29 mouse cellular contexts compared by ENCODE assay signal in the genomic region with DNA sequence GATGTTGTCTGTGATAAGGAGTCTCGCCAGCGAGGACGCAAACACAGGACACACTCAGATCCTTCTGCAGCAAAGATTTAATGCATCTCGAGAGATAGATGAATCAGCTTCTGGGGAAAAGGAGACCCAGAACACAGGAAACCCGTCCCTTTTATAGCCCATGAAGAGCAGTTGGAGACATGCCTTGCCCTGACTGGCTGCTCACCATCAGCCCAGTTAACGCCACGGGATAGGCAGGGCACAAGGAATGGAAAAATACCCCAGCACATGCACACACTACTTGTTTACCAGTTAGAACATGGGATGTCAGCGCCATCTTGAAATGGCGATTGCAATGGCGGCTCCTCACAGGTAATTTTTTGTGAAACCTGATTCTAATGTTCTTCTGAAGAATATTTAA. TPM values are rescaled to one million over a fixed set of nuclear protein-coding genes. Genes with fewer than 3 reads are reported as not detected.
DNase-seq lines count a peak whose midpoint lies in the region; ATAC-seq and TF ChIP-seq lines count a peak whose summit lies in the region.
"Had no signal": no experiment of that assay in that cellular context is flagged by ENCODE, and none has a peak within 500 bp of the region (broad histone marks: within the 10 kb centered on the region; RNA-seq: fewer than 3 reads in every experiment).

No protein-coding gene starts in this region.

- no peaks in the 10 kb centered on the region for H3K27me3 ChIP-seq in liver, embryonic 12.5 days (replicated peaks)
- H3K27me3 ChIP-seq in liver, postnatal 0 days (ENCODE audit: insufficient read depth, low read length), result no peaks in the 10 kb centered on the region
- no peaks in the 10 kb centered on the region for H3K27me3 ChIP-seq in kidney, adult 2 months (replicated peaks; ENCODE audit: control insufficient read depth, insufficient read depth, low read length)
- H3K27me3 ChIP-seq: embryonic facial prominence, embryonic 15.5 days; heart, embryonic 12.5 days had no signal

- no peaks in the 10 kb centered on the region for H3K4me1 ChIP-seq in liver, embryonic 12.5 days
- H3K4me1 ChIP-seq in liver, postnatal 0 days (ENCODE audit: insufficient read depth), result no peaks in the 10 kb centered on the region
- no peaks in the 10 kb centered on the region for H3K4me1 ChIP-seq in kidney, adult 2 months (ENCODE audit: control insufficient read depth, insufficient read depth, low read length)
- H3K4me1 ChIP-seq: embryonic facial prominence, embryonic 15.5 days; forebrain, embryonic 10.5 days; heart, embryonic 12.5 days; hindbrain, embryonic 10.5 days had no signal

- WGBS in liver, embryonic 12.5 days (ENCODE audit: insufficient replicate concordance), result 69% methylated on average over 10 of the region's 10 CpGs
- 79% methylated on average over 10 of the region's 10 CpGs for WGBS in liver, postnatal 0 days (ENCODE audit: insufficient replicate concordance)
- WGBS in kidney, adult 2 months, result 88% methylated on average over 10 of the region's 10 CpGs

- H3K27ac ChIP-seq in liver, embryonic 12.5 days, result no peak overlapping the region
- H3K27ac ChIP-seq in liver, postnatal 0 days (ENCODE audit: low read depth), result 0 out of 2 replicates have a peak overlapping the region, but pooled peaks have one; percentile 22
- no peak overlapping the region for H3K27ac ChIP-seq in kidney, adult 2 months (ENCODE audit: insufficient read depth, low read depth, low read length)
- H3K27ac ChIP-seq: embryonic facial prominence, embryonic 15.5 days; forebrain, embryonic 10.5 days; heart, adult 2 months; hindbrain, embryonic 10.5 days; hindbrain, embryonic 14.5 days had no signal

- DNase-seq in liver, result no peak
- peak; percentile 81 for DNase-seq in 416B (ENCODE audit: low read depth)
- peak; percentile 68 for DNase-seq in MEL-GATA-1-ER (ENCODE audit: extremely low read depth, low read depth)
- DNase-seq in liver, postnatal 0 days, result no peak
- no peak for DNase-seq in kidney, postnatal 14 days
- DNase-seq in kidney, adult 2 months, result no peak
- DNase-seq: adrenal gland, postnatal 14 days; cerebellum, adult 2 months; cerebellum, postnatal 14 days; embryo, embryonic 11 days; gastrocnemius, postnatal 10 days had no signal

- TF ChIP-seq CTCF in liver, postnatal 0 days (IDR thresholded peaks at IDR 0.05; ENCODE audit: low read depth), result no peak
- TF ChIP-seq CTCF in kidney, adult 2 months (conservative IDR thresholded peaks at IDR 0.05; ENCODE audit: insufficient read depth, insufficient read length, low read depth, low read length), result no peak

- peak overlapping the region; percentile 37 for H3K4me3 ChIP-seq in liver, embryonic 12.5 days
- no peak overlapping the region for H3K4me3 ChIP-seq in liver, postnatal 0 days (ENCODE audit: low read depth, low read length)
- no peak overlapping the region for H3K4me3 ChIP-seq in kidney, adult 2 months (ENCODE audit: insufficient read depth, low read depth, low read length)
- H3K4me3 ChIP-seq: embryonic facial prominence, embryonic 15.5 days; forebrain, embryonic 10.5 days; heart, adult 2 months; heart, embryonic 12.5 days; hindbrain, embryonic 10.5 days had no signal

- peaks cover 37% of the 10 kb centered on the region for H3K9me3 ChIP-seq in liver, embryonic 12.5 days (replicated peaks)
- peaks cover 27% of the 10 kb centered on the region for H3K9me3 ChIP-seq in liver, postnatal 0 days (ENCODE audit: low read length)

- TF ChIP-seq EP300 in liver, postnatal 0 days (IDR thresholded peaks at IDR 0.05; ENCODE audit: low read depth), result no peak

- H3K9ac ChIP-seq in liver, embryonic 12.5 days, result no peak overlapping the region
- H3K9ac ChIP-seq in liver, postnatal 0 days (replicated peaks), result no peak overlapping the region
- H3K9ac ChIP-seq: embryonic facial prominence, embryonic 15.5 days; heart, embryonic 12.5 days; hindbrain, embryonic 14.5 days had no signal

- no peak for TF ChIP-seq POLR2A in kidney, adult 2 months (IDR thresholded peaks at IDR 0.05; ENCODE audit: low read depth, low read length)

- peak overlapping the region; percentile 38 for H3K4me2 ChIP-seq in liver, embryonic 12.5 days
- H3K4me2 ChIP-seq in liver, postnatal 0 days (ENCODE audit: low read depth, low read length), result no peak overlapping the region
- H3K4me2 ChIP-seq: embryonic facial prominence, embryonic 15.5 days; heart, embryonic 12.5 days; hindbrain, embryonic 14.5 days had no signal

- ATAC-seq in liver, embryonic 12.5 days, result no peak
- no peak for ATAC-seq in liver, postnatal 0 days
- ATAC-seq in monocyte, adult 5-6 weeks (replicated peaks; ENCODE audit: insufficient number of reproducible peaks, low FRiP score, low TSS enrichment, poor library complexity, severe bottlenecking), result no peak
- ATAC-seq: forebrain, embryonic 14.5 days had no signal

- no peaks in the 10 kb centered on the region for H3K36me3 ChIP-seq in liver, embryonic 12.5 days
- H3K36me3 ChIP-seq in liver, postnatal 0 days (replicated peaks; ENCODE audit: insufficient read depth, low read length), result no peaks in the 10 kb centered on the region
- H3K36me3 ChIP-seq in kidney, adult 2 months (ENCODE audit: control insufficient read depth, insufficient read depth, low read length), result no peaks in the 10 kb centered on the region
- H3K36me3 ChIP-seq: embryonic facial prominence, embryonic 15.5 days; forebrain, embryonic 10.5 days; heart, embryonic 12.5 days; hindbrain, embryonic 10.5 days had no signal

RNA-seq across cellular contexts. Expression of gene Gm9268, which starts 37.8 kb away (rescaled TPM):
- polyA plus RNA-seq in liver, embryonic 12.5 days (2016; fragmentation: Nextera tagmentation; extraction: Ambion mirVana), result not detected in 2 replicates
- polyA plus RNA-seq in liver, postnatal 0 days (2015; fragmentation: Nextera tagmentation; extraction: Ambion mirVana), result not detected in 2 replicates
- polyA plus RNA-seq in kidney, adult 2 months (2012; rRNA removed), result not detected in 2 replicates
- total RNA-seq in monocyte, adult 5-6 weeks (2017), result not detected in 3 replicates
- total RNA-seq: adrenal gland, adult 18-20 months; adrenal gland, postnatal 14 days; common myeloid progenitor, adult 5-6 weeks; ES-E14; gastrocnemius, postnatal 10 days; gastrocnemius, postnatal 4 days; heart, adult 2 months; heart, postnatal 25 days had no signal
- polyA plus RNA-seq: activated CD4-positive, CD25-positive, alpha-beta regulatory T cell, adult 4 months; cerebellum, adult 2 months; embryonic facial prominence, embryonic 11.5 days; embryonic facial prominence, embryonic 15.5 days; erythroblast, embryonic 14.5 days; forebrain, embryonic 10.5 days; forebrain, embryonic 14.5 days; heart, adult 2 months; heart, embryonic 12.5 days; heart, embryonic 16.5 days; hindbrain, embryonic 10.5 days; hindbrain, embryonic 14.5 days had no signal

RNA-seq across cellular contexts. Expression of gene Vmn2r63, which starts 47.1 kb away (rescaled TPM):
- polyA plus RNA-seq in liver, embryonic 12.5 days (2016; fragmentation: Nextera tagmentation; extraction: Ambion mirVana), result not detected in 2 replicates
- not detected in 2 replicates for polyA plus RNA-seq in liver, postnatal 0 days (2015; fragmentation: Nextera tagmentation; extraction: Ambion mirVana)
- polyA plus RNA-seq in kidney, adult 2 months (2012; rRNA removed), result not detected in 2 replicates
- not detected in 3 replicates for total RNA-seq in monocyte, adult 5-6 weeks (2017)
- total RNA-seq: adrenal gland, adult 18-20 months; adrenal gland, postnatal 14 days; common myeloid progenitor, adult 5-6 weeks; ES-E14; gastrocnemius, postnatal 10 days; gastrocnemius, postnatal 4 days; heart, adult 2 months; heart, postnatal 25 days had no signal
- polyA plus RNA-seq: cerebellum, adult 2 months; embryonic facial prominence, embryonic 11.5 days; embryonic facial prominence, embryonic 15.5 days; forebrain, embryonic 10.5 days; forebrain, embryonic 14.5 days; heart, adult 2 months; heart, embryonic 12.5 days; heart, embryonic 16.5 days; hindbrain, embryonic 10.5 days; hindbrain, embryonic 14.5 days had no signal

Comparison
In these comparisons a context has a peak if more than half of its experiments do, and no peak if none do; other contexts are left out.
1. DNase-seq: peak in 416B (single experiment) and MEL-GATA-1-ER (single experiment); none in liver (single experiment), liver, postnatal 0 days (single experiment), kidney, postnatal 14 days (single experiment) and kidney, adult 2 months (single experiment).